Mouse (Mus musculus) hindbrain, embryonic 13.5 days (tissue): ENCODE results near the gene Ncoa3. TPM values are rescaled to one million over a fixed set of nuclear protein-coding genes. Genes with fewer than 3 reads are reported as not detected.

Source experiments
- ATAC-seq: fragments of 200-750 bp; cut with Nextera tagmentation; 2 replicates; pipeline ENCODE4 v1.8.0; 2017; ENCODE audit warnings: moderate TSS enrichment; ENCODE audit not compliant: low FRiP score
- H3K27ac ChIP-seq: fragments of 300-500 bp; sonication (generic); 2 replicates; pipeline ENCODE4 v1.5.1; 2015; ENCODE audit warnings: inconsistent platforms, mild to moderate bottlenecking, moderate library complexity
- H3K27me3 ChIP-seq: fragments of 300-500 bp; sonication (generic); 2 replicates; pipeline ENCODE4 v1.6.1; 2015; ENCODE audit warnings: mild to moderate bottlenecking, inconsistent platforms
- H3K36me3 ChIP-seq: fragments of 300-500 bp; sonication (generic); 2 replicates; pipeline ENCODE4 v1.6.1; 2015; ENCODE audit warnings: mild to moderate bottlenecking, inconsistent platforms
- H3K4me1 ChIP-seq: fragments of 300-500 bp; sonication (generic); replicated peaks from 2 replicates; pipeline ENCODE4 v1.6.1; 2015; ENCODE audit warnings: inconsistent platforms
- H3K4me2 ChIP-seq: fragments of 300-500 bp; sonication (generic); 2 replicates; pipeline ENCODE4 v1.6.1; 2015; ENCODE audit warnings: inconsistent platforms, mild to moderate bottlenecking, moderate library complexity
- H3K4me3 ChIP-seq: fragments of 300-500 bp; sonication (generic); 2 replicates; pipeline ENCODE4 v1.5.1; 2015; ENCODE audit warnings: mild to moderate bottlenecking, inconsistent platforms
- H3K9ac ChIP-seq: fragments of 300-500 bp; sonication (generic); 2 replicates; pipeline ENCODE4 v1.6.1; 2015; ENCODE audit warnings: mild to moderate bottlenecking, inconsistent platforms
- H3K9me3 ChIP-seq: fragments of 300-500 bp; sonication (generic); 2 replicates; pipeline ENCODE4 v1.6.1; 2016; ENCODE audit warnings: inconsistent platforms
- WGBS: fragments of 180-500 bp; shearing (Covaris S2); methylation state at CpG from one replicate; pipeline ENCODE4 v1.1.7; 2015; 5-methylcytosine and 5-hydroxymethylcytosine counted together
- polyA plus RNA-seq: library from polyadenylated mRNA; unstranded; fragments of >200 nt; fragmentation: Nextera tagmentation; extraction: Ambion mirVana; gene quantifications from 2 replicates; pipeline ENCODE4 v1.2.1, GENCODE M21; 2015

Ncoa3 gene
- polyA plus RNA-seq, 1 experiment from 2014 or later, result 12.0 TPM

GRCm38 (mm10) chr2:166030256-166030995 lies 38.0 kb downstream of the Ncoa3 start:
- H3K27ac ChIP-seq, result peak overlapping the region; percentile 82
- 0 out of 2 replicates have a peak overlapping the region, but pooled peaks have one; percentile 0 for H3K4me3 ChIP-seq
- ATAC-seq, result no peak
- whole genome bisulfite sequencing, result 7% methylated on average over 13 of the region's 13 CpGs
- peak overlapping the region; percentile 44 for H3K4me2 ChIP-seq
- H3K4me1 ChIP-seq, result peaks cover 27% of the 10 kb centered on the region
- H3K9ac ChIP-seq, result peak overlapping the region; percentile 51; the same call in 1 of the 2 replicates
- H3K36me3 ChIP-seq, result no peaks in the 10 kb centered on the region
- no peaks in the 10 kb centered on the region for H3K9me3 ChIP-seq
- H3K27me3 ChIP-seq, result no peaks in the 10 kb centered on the region

DNA sequence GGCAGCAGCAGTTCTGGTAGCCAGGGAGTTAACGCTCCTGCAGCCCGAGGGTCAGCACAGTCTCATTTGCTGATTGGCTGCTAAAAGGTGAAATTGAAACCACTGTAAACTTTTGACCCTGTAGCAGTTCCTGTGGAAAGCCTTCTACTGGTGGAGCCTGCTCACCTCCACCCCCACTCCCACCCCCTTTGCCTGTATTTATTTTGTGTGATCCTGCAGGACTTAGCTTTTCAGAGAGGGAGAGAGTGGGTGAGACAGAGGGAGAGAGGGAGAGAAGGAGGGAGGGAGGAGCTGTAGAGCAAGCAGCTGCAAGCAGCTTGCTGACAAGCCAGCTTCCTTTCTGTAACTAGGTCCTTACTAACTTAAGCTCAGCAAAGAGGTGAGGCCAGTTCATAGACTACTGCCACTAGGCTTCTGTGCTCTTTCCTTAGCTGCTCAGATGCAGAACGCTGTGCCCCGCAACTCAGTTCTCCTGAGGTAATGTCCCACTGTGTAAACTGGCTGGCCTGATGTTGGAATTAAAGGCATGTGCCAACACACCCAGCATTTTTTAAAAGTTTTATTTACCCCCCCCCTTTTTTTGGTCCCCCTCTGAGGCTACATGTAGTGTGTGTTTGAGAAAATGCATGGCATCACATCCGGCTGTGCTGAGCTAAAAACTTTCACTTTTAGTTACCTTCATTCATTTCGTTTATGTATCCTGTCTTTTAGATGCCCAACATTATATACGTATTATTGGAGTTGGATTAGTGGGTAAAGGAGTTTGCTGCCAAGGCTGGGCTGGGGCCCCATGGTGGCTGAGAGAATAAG lies 38.9 kb downstream of the Ncoa3 start:
- H3K9ac ChIP-seq, result peak overlapping the region; percentile 40; the same call in 1 of the 2 replicates
- WGBS, result 37% methylated on average over 7 of the region's 7 CpGs
- H3K36me3 ChIP-seq, result no peaks in the 10 kb centered on the region
- peak overlapping the region; percentile 82 for H3K27ac ChIP-seq
- no peak overlapping the region for H3K4me3 ChIP-seq
- H3K4me2 ChIP-seq, result peak overlapping the region; percentile 44
- H3K4me1 ChIP-seq, result peaks cover 27% of the 10 kb centered on the region
- no peaks in the 10 kb centered on the region for H3K27me3 ChIP-seq
- H3K9me3 ChIP-seq, result no peaks in the 10 kb centered on the region
- peak; percentile 69 for ATAC-seq

DNA sequence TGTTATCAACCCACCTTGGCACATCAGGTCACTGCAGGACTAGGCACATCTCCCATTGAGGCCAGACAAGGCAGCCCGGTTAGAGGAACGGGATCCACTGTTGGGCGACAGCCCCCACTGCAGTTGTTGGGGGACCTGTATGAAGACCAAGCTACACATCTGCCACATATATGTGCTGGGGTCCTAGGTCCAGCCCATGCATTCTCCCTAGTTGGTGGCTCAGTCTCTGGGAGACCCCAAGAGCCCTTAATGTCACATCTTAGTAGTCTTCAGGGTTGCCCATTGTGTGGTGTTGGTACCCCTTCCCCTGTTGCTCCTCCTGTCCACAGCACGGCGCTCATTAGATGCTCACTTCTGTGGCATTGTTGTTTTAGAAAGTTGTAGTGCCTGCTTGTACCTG lies 40.2 kb downstream of the Ncoa3 start:
- WGBS, result 88% methylated on average over 5 of the region's 5 CpGs
- Histone ChIP-seq H3K4me1 (peaks cover 27% of the 10 kb centered on the region), H3K36me3 (no peaks in the 10 kb centered on the region), H3K9me3 (no peaks in the 10 kb centered on the region), H3K27me3 (no peaks in the 10 kb centered on the region), H3K4me3 (no peak overlapping the region), H3K27ac (no peak overlapping the region), H3K4me2 (no peak overlapping the region), H3K9ac (no peak overlapping the region)
- ATAC-seq, result no peak

GRCm38 (mm10) chr2:166034967-166035490 lies 42.6 kb downstream of the Ncoa3 start:
- no peaks in the 10 kb centered on the region for H3K36me3 ChIP-seq
- H3K4me3 ChIP-seq, result no peak overlapping the region
- no peak overlapping the region for H3K9ac ChIP-seq
- H3K4me2 ChIP-seq, result no peak overlapping the region
- H3K27ac ChIP-seq, result no peak overlapping the region
- H3K9me3 ChIP-seq, result no peaks in the 10 kb centered on the region
- no peak for ATAC-seq
- WGBS, result 75% methylated on average over 3 of the region's 3 CpGs
- peaks cover 18% of the 10 kb centered on the region for H3K4me1 ChIP-seq
- no peaks in the 10 kb centered on the region for H3K27me3 ChIP-seq

GRCm38 (mm10) chr2:166035725-166036124 lies 43.3 kb downstream of the Ncoa3 start:
- Histone ChIP-seq H3K4me2 (no peak overlapping the region), H3K27ac (no peak overlapping the region), H3K9ac (no peak overlapping the region), H3K27me3 (no peaks in the 10 kb centered on the region), H3K9me3 (no peaks in the 10 kb centered on the region), H3K4me3 (no peak overlapping the region), H3K4me1 (peaks cover 11% of the 10 kb centered on the region), H3K36me3 (no peaks in the 10 kb centered on the region)
- no peak for ATAC-seq
- WGBS, result 55% methylated on average over 3 of the region's 3 CpGs

- Histone ChIP-seq H3K4me3 (no peak overlapping the region), H3K36me3 (no peaks in the 10 kb centered on the region), H3K9ac (no peak overlapping the region), H3K27me3 (no peaks in the 10 kb centered on the region), H3K4me2 (no peak overlapping the region), H3K4me1 (0 out of 2 replicates have a peak, but pooled peaks cover 5% of the 10 kb centered on the region), H3K9me3 (no peaks in the 10 kb centered on the region), H3K27ac (no peak overlapping the region)
- 91% methylated on average over 4 of the region's 4 CpGs for WGBS
- no peak for ATAC-seq
Observed at GRCm38 (mm10) chr2:166039681-166040080, 47.2 kb downstream of the Ncoa3 start.

- ATAC-seq, result no peak
- Histone ChIP-seq H3K4me1 (0 out of 2 replicates have a peak, but pooled peaks cover 11% of the 10 kb centered on the region), H3K36me3 (peaks cover 3% of the 10 kb centered on the region), H3K27me3 (no peaks in the 10 kb centered on the region), H3K9ac (no peak overlapping the region), H3K27ac (no peak overlapping the region), H3K9me3 (no peaks in the 10 kb centered on the region), H3K4me2 (no peak overlapping the region), H3K4me3 (no peak overlapping the region)
- WGBS, result 96% methylated on average over 1 of the region's 1 CpGs
Observed at GRCm38 (mm10) chr2:166042542-166042941, 50.1 kb downstream of the Ncoa3 start.

GRCm38 (mm10) chr2:166045006-166045405 lies 52.6 kb downstream of the Ncoa3 start:
- Histone ChIP-seq H3K36me3 (peaks cover 22% of the 10 kb centered on the region), H3K4me1 (0 out of 2 replicates have a peak, but pooled peaks cover 11% of the 10 kb centered on the region), H3K9me3 (no peaks in the 10 kb centered on the region), H3K9ac (no peak overlapping the region), H3K27ac (no peak overlapping the region), H3K4me3 (no peak overlapping the region), H3K27me3 (no peaks in the 10 kb centered on the region), H3K4me2 (no peak overlapping the region)
- no peak for ATAC-seq
- 87% methylated on average over 2 of the region's 2 CpGs for WGBS

- H3K27me3 ChIP-seq, result no peaks in the 10 kb centered on the region
- ATAC-seq, result no peak
- no peaks in the 10 kb centered on the region for H3K9me3 ChIP-seq
- H3K4me2 ChIP-seq, result no peak overlapping the region
- 68% methylated on average over 10 of the region's 10 CpGs for WGBS
- peaks cover 30% of the 10 kb centered on the region for H3K36me3 ChIP-seq
- H3K4me3 ChIP-seq, result no peak overlapping the region
- no peak overlapping the region for H3K27ac ChIP-seq
- 0 out of 2 replicates have a peak, but pooled peaks cover 11% of the 10 kb centered on the region for H3K4me1 ChIP-seq
- H3K9ac ChIP-seq, result no peak overlapping the region
Observed at GRCm38 (mm10) chr2:166045549-166046501, 53.4 kb downstream of the Ncoa3 start.

- Histone ChIP-seq H3K27me3 (no peaks in the 10 kb centered on the region), H3K9me3 (no peaks in the 10 kb centered on the region), H3K36me3 (peaks cover 49% of the 10 kb centered on the region), H3K4me3 (no peak overlapping the region), H3K4me2 (no peak overlapping the region), H3K9ac (no peak overlapping the region), H3K27ac (no peak overlapping the region), H3K4me1 (0 out of 2 replicates have a peak, but pooled peaks cover 8% of the 10 kb centered on the region)
- 97% methylated on average over 4 of the region's 4 CpGs for WGBS
- no peak for ATAC-seq
Observed at GRCm38 (mm10) chr2:166047931-166048330, 55.5 kb downstream of the Ncoa3 start.

DNA sequence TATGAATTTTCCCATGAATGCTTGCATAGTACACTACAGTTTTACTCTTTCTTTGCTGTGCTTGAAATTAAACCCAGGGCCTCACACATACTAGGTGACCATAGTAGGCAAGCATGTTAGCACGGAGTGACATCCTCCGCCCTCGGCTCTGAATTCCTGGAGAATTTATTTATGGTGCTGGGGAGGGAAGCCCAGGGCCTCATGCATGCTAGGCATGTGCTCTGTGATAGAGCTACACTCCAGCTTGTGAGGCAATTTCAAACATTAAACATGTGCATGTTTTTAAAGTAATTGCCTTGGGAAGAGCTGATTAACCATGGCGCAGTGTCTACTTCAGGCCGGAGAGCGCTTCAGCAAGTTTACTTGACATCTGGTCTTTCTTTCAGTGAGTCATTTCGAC lies 56.4 kb downstream of the Ncoa3 start:
- Histone ChIP-seq H3K27me3 (no peaks in the 10 kb centered on the region), H3K9me3 (no peaks in the 10 kb centered on the region), H3K9ac (no peak overlapping the region), H3K4me3 (no peak overlapping the region), H3K4me2 (no peak overlapping the region), H3K36me3 (peaks cover 56% of the 10 kb centered on the region), H3K27ac (no peak overlapping the region), H3K4me1 (0 out of 2 replicates have a peak, but pooled peaks cover 8% of the 10 kb centered on the region)
- no peak for ATAC-seq
- 92% methylated on average over 7 of the region's 7 CpGs for WGBS
